Mouse (Mus musculus) stomach, embryonic 14.5 days (tissue): ENCODE results near the gene Gapt. TPM values are rescaled to one million over a fixed set of nuclear protein-coding genes. Genes with fewer than 3 reads are reported as not detected.

Experiments used
- ATAC-seq: fragments of 200-750 bp; cut with Nextera tagmentation; 2 replicates; pipeline ENCODE4 v1.8.0; 2017; ENCODE audit warnings: low read depth, moderate TSS enrichment; ENCODE audit not compliant: insufficient number of reproducible peaks, insufficient read depth, low FRiP score
- H3K27ac ChIP-seq: fragments of 300-500 bp; sonication (generic); 2 replicates; pipeline ENCODE4 v1.5.1; 2014; ENCODE audit warnings: mild to moderate bottlenecking, low read length, moderate library complexity, mixed read lengths
- H3K27me3 ChIP-seq: fragments of 300-500 bp; sonication (generic); 2 replicates; pipeline ENCODE4 v1.6.1; 2014; ENCODE audit warnings: low read length, control low read depth, mixed read lengths; ENCODE audit not compliant: control insufficient read depth, insufficient read depth
- H3K36me3 ChIP-seq: fragments of 300-500 bp; sonication (generic); 2 replicates; pipeline ENCODE4 v1.6.1; 2014; ENCODE audit warnings: mild to moderate bottlenecking, control low read depth, low read length, moderate library complexity, mixed read lengths; ENCODE audit not compliant: control insufficient read depth, insufficient read depth
- H3K4me1 ChIP-seq: fragments of 300-500 bp; sonication (generic); 2 replicates; pipeline ENCODE4 v1.6.1; 2014; ENCODE audit warnings: low read length, control low read depth, mixed read lengths; ENCODE audit not compliant: control insufficient read depth, insufficient read depth
- H3K4me2 ChIP-seq: fragments of 300-500 bp; sonication (generic); replicated peaks from 2 replicates; pipeline ENCODE4 v1.6.1; 2014; ENCODE audit warnings: low read depth, low read length, control low read depth
- H3K4me3 ChIP-seq: fragments of 300-500 bp; sonication (generic); 2 replicates; pipeline ENCODE4 v1.5.1; 2014; ENCODE audit warnings: low read depth, low read length, control low read depth
- H3K9ac ChIP-seq: fragments of 300-500 bp; sonication (generic); replicated peaks from 2 replicates; pipeline ENCODE4 v1.6.1; 2014; ENCODE audit warnings: low read depth, mild to moderate bottlenecking, control low read depth, low read length, moderate library complexity, mixed read lengths
- H3K9me3 ChIP-seq: fragments of 300-500 bp; sonication (generic); 2 replicates; pipeline ENCODE4 v1.6.1; 2016; ENCODE audit warnings: low read depth, low read length, control low read depth; ENCODE audit not compliant: control insufficient read depth
- WGBS: fragments of 180-500 bp; shearing (Covaris S2); extraction: QIAGEN DNeasy Blood & Tissue Kit; methylation state at CpG from one replicate; pipeline ENCODE4 v1.1.7; 2014; 5-methylcytosine and 5-hydroxymethylcytosine counted together
- polyA plus RNA-seq: library from polyadenylated mRNA; unstranded; fragments of >200 nt; fragmentation: Nextera tagmentation; extraction: Ambion mirVana; gene quantifications from 2 replicates; pipeline ENCODE4 v1.2.1, GENCODE M21; 2014

Gene Gapt
- polyA plus RNA-seq, 1 experiment from 2014 or later, result not detected

- H3K4me1 ChIP-seq, result no peaks in the 10 kb centered on the region
- H3K4me2 ChIP-seq, result no peak overlapping the region
- H3K9ac ChIP-seq, result no peak overlapping the region
- ATAC-seq, result no peak
- no peaks in the 10 kb centered on the region for H3K27me3 ChIP-seq
- H3K36me3 ChIP-seq, result no peaks in the 10 kb centered on the region
- no peak overlapping the region for H3K4me3 ChIP-seq
- WGBS, result 87% methylated on average over 5 of the region's 5 CpGs
- H3K9me3 ChIP-seq, result no peaks in the 10 kb centered on the region
- H3K27ac ChIP-seq, result no peak overlapping the region
Observed at GRCm38 (mm10) chr13:110307188-110307587, 49.8 kb downstream of the Gapt start.

Other genes starting within 250 kb of the Gapt start
- gene Rab3c, start 76.2 kb downstream of the Gapt start, polyA plus RNA-seq, result 5.4 and 5.8 TPM in 2 replicates
- gene Plk2, start 37.8 kb upstream of the Gapt start, polyA plus RNA-seq, result 111 and 131 TPM in 2 replicates